Mouse (Mus musculus) spleen, adult 12 weeks (tissue): Measurements from ENCODE around the gene Rhbdd3.
A peak's percentile ranks its signal among the peaks of the same experiment; 100 is the strongest.

Experiments
- DNase-seq: peaks from one replicate; pipeline ENCODE4 v3.0.0; 2022; ENCODE audit warnings: low spot score

The Rhbdd3 gene

GRCm38 (mm10) chr11:5098736-5099542 lies at the start of gene Rhbdd3, which contains the start of gene Ewsr1:
TSS of gene Rhbdd3 (plus strand) at chr11:5098926.
TSS of gene Ewsr1 (minus strand) at chr11:5099266.
- peak; percentile 99 for DNase-seq

GRCm38 (mm10) chr11:5051629-5052028 lies 47.1 kb upstream of the Rhbdd3 start:
- DNase-seq, result no peak

GRCm38 (mm10) chr11:5052200-5052854 lies 46.4 kb upstream of the Rhbdd3 start:
- DNase-seq, result no peak

- no peak for DNase-seq
Measured at GRCm38 (mm10) chr11:5054151-5054550, 44.6 kb upstream of the Rhbdd3 start.

GRCm38 (mm10) chr11:5054874-5055273 lies 43.9 kb upstream of the Rhbdd3 start:
- DNase-seq, result no peak

GRCm38 (mm10) chr11:5055945-5056938 lies 42.5 kb upstream of the Rhbdd3 start:
- no peak for DNase-seq

- no peak for DNase-seq
Measured at GRCm38 (mm10) chr11:5057064-5057463, 41.7 kb upstream of the Rhbdd3 start.

GRCm38 (mm10) chr11:5057541-5057855 lies 41.2 kb upstream of the Rhbdd3 start:
- DNase-seq, result no peak

- DNase-seq, result no peak
Measured at GRCm38 (mm10) chr11:5057856-5058641, 40.7 kb upstream of the Rhbdd3 start, which contains the start of gene Rasl10a. TSS of gene Rasl10a (plus strand) at chr11:5058128.

- no peak for DNase-seq
Measured at GRCm38 (mm10) chr11:5058783-5059182, 39.9 kb upstream of the Rhbdd3 start.

- no peak for DNase-seq
Measured at GRCm38 (mm10) chr11:5059230-5059629, 39.5 kb upstream of the Rhbdd3 start.

GRCm38 (mm10) chr11:5059704-5060156 lies 39.0 kb upstream of the Rhbdd3 start:
- no peak for DNase-seq

GRCm38 (mm10) chr11:5060756-5061412 lies 37.8 kb upstream of the Rhbdd3 start:
- DNase-seq, result no peak

GRCm38 (mm10) chr11:5061413-5062139 lies 37.1 kb upstream of the Rhbdd3 start:
- DNase-seq, result peak; percentile 37

- DNase-seq, result no peak
Measured at GRCm38 (mm10) chr11:5062326-5062725, 36.4 kb upstream of the Rhbdd3 start.

- DNase-seq, result no peak
Measured at GRCm38 (mm10) chr11:5062860-5063505, 35.7 kb upstream of the Rhbdd3 start.

- no peak for DNase-seq
Measured at GRCm38 (mm10) chr11:5063561-5064281, 35.0 kb upstream of the Rhbdd3 start.

- DNase-seq, result no peak
Measured at GRCm38 (mm10) chr11:5064282-5065055, 34.3 kb upstream of the Rhbdd3 start.
